Mouse (Mus musculus): ENCODE data around the gene Tnfrsf11a. TPM values are rescaled to one million over a fixed set of nuclear protein-coding genes. Genes with fewer than 3 reads are reported as not detected.

Gene Tnfrsf11a
- total RNA-seq, 2 experiments from 2014 or later = 1.7 to 1.8 TPM

GRCm38 (mm10) chr1:105886358-105886757, 105.8 kb downstream of the Tnfrsf11a start:
- intact Hi-C loops (cut with DNase I) = no loop called here
- no peak for DNase-seq

- DNase-seq = peak; percentile 87 to 94
- intact Hi-C loops (cut with DNase I) = loop anchor here (1.0 to 10.0 kb wide), 6 partner anchors 56 to 506 kb away; partner anchors contain the start of gene Zcchc2
Observed at GRCm38 (mm10) chr1:105891032-105891725, 110.7 kb downstream of the Tnfrsf11a start.

DNA sequence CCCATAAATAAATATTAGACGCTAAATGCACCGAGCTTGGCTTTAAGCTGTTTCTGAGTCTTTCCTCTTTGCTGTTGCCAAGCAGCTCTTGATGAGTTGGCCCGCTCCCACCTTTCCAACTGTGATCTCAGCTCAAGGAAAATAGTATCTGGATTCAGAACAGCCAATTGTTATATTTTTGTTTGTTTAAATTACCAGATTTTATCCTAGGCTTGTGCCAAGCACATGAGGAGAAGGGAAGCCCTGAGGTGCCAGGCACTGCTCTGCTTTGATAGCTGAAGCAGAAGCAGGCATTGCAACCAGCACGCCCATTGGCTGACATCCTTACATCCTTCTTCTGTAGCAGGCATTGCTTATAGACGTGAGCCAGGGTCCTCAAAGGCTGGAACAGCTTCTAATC, 114.5 kb downstream of the Tnfrsf11a start:
- intact Hi-C loops (cut with DNase I) = loop anchor here (10.0 kb wide), 1 partner anchor 260 kb away; no protein-coding TSS in a partner anchor
- DNase-seq = no peak

Other genes starting within 250 kb of the Tnfrsf11a start
- gene Pign, start 117.0 kb upstream of the Tnfrsf11a start, total RNA-seq (2021) = 10 to 100 TPM; 11.9 to 14.2 TPM
- gene Relch, start 116.9 kb upstream of the Tnfrsf11a start, total RNA-seq (2021) = 10 to 100 TPM; 21.1 to 24.6 TPM
- 10 to 100 TPM in 1 of 2 experiments, 1 to 10 TPM in 1; 9.8 to 10.4 TPM for gene Zcchc2, start 209.7 kb downstream of the Tnfrsf11a start, total RNA-seq (2021)

All from heart, postnatal 36 days (tissue).